Mouse (Mus musculus): ENCODE measurements around the gene Rnf123. TPM values are rescaled to one million over a fixed set of nuclear protein-coding genes. Genes with fewer than 3 reads are reported as not detected.

Rnf123 gene
- polyA plus RNA-seq, 2 experiments from 2014 or later: 49.9 to 75.8 TPM

GRCm38 (mm10) chr9:108058291-108058690, 24.9 kb downstream of the Rnf123 start:
- no peak for ATAC-seq

DNA sequence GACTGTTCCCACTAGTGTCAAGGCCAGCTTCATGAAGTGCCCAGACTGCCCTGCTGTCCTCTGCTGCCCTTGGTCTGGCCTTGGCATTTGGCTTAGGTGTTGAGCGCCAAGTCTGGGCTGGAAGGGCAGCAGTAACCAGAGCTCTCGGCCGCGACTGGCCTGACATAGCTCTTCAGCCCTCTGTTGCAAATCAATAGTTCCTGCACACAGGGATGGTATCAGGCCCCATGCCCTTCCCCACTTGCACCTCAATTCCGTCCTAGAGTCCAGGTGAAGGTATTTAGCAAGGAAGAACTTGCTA, 25.9 kb downstream of the Rnf123 start:
- ATAC-seq: no peak

- ATAC-seq: no peak
These were observed 26.5 kb downstream of the Rnf123 start for GRCm38 (mm10) chr9:108056361-108057261.

- ATAC-seq: no peak
These were observed 27.4 kb downstream of the Rnf123 start for GRCm38 (mm10) chr9:108055661-108056237.

DNA sequence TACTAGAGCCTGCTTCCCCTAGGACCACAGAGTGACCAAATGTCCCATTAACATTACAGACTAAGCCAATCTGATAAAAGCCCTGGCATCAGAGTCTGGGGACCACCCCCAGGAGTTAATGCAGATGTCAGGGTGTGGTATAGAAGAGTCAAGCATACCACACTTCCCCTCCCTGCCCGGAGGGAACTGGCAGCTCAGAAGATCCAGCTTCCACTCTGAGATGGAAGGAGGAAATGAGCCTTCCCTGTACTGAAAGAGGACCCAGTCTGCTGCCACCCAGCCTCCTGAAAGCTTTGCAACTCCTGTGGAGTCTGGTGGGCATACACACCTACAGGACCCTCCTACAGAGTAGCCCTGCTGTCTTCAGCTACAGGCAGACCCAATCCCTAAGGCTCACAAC, 28.1 kb downstream of the Rnf123 start:
- ATAC-seq: no peak

- no peak for ATAC-seq
These were observed 28.7 kb downstream of the Rnf123 start for GRCm38 (mm10) chr9:108054331-108055040.

DNA sequence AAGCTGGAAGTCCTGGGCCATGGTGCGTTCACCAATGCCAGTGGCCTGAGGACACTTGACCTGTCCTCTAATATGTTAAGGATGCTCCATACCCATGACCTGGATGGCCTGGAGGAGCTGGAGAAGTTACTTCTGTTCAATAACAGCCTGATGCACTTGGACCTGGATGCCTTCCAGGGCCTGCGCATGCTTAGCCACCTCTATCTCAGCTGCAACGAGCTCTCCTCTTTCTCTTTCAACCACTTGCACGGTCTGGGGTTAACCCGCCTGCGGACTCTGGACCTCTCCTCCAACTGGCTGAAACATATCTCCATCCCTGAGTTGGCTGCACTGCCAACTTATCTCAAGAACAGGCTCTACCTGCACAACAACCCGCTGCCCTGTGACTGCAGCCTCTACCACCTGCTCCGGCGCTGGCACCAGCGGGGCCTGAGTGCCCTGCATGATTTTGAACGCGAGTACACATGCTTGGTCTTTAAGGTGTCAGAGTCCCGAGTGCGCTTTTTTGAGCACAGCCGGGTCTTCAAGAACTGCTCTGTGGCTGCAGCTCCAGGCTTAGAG, 29.4 kb downstream of the Rnf123 start:
- no peak for ATAC-seq

- peak; percentile 54 for ATAC-seq
These were observed 30.1 kb downstream of the Rnf123 start, which contains the start of gene Amigo3 for GRCm38 (mm10) chr9:108052885-108053664. Amigo3 (plus strand) TSS chr9:108053159.

DNA sequence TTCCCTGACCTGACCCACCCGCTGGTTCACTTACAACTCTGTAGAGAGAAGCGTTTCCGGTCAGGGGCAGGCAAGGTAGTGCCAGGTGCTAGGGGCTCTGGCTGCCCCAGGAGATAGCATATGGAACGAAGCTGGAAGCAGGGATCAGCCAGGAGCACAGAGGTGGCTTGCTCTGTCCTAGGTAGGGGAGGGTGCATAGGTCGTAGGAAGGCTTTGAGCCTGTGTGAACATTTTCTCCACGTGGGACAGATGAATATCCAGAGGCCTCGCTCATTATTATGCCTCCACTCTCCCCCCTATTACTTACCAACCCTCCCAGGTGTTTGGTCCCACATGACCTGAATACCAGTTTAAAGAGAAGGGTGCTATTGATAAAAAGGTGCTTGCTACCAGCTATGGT, 30.7 kb downstream of the Rnf123 start:
- ATAC-seq: no peak

GRCm38 (mm10) chr9:108051931-108052220, 31.3 kb downstream of the Rnf123 start:
- no peak for ATAC-seq

DNA sequence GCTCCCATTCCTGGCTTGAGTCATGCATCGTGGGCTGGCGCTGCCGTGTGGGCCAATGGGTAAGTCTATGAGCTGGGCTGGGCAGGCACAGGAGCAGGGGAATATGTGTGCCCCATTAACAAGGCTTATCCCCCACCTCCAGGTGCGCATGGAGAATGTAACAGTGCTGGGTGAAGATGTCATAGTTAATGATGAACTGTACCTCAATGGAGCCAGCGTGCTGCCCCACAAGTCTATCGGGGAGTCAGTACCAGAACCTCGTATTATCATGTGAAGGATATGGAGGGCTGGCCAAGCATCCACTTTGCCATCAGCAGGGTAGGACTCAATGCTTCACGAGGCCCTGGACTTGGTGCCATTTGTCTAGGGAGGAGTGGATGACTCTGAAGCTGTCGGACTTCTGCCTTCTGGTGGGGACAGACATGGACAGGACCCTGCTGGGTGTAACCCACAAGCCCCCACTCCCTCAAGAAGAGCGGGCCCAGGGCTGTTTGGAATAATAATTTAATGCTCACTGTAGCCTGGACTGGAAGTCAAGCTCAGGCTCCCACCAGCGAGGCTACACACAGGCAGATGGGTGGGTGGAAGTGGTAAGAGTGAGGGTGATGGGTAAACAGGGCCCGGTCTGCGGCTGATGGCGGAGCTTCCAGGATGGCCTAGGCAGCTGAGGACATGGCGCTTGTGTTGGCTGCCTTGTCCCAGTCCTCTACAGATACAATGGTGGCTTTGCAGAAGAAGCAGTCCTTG, 31.8 kb downstream of the Rnf123 start:
- no peak for ATAC-seq

DNA sequence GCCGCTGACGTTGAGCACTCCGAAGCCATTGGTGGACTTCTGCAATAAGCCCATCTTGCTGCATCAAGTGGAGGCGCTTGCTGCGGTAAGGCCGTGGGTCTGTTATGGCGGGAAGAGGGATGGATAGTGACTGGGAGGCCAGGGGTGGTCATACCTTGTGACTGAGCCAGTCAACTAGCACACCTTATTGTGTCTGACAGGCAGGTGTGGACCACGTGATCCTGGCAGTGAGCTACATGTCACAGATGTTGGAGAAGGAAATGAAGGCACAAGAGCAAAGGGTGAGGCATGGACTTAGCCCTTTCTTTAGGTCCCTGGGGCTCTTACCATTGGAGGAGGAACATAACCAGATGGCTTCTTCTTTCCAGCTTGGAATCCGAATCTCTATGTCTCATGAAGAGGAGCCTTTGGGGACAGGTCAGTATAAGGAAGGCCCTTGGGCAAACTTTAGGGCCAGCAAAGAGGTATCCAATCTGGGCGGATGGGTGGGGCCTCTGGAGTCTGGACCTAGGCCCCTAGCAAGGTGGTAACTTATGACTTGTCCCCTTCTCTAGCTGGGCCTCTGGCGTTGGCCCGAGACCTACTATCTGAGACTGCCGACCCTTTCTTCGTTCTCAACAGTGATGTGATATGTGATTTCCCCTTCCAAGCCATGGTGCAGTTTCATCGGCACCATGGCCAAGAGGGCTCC, 33.4 kb downstream of the Rnf123 start:
- ATAC-seq: no peak

GRCm38 (mm10) chr9:108049016-108049455, 34.1 kb downstream of the Rnf123 start, which contains the start of gene Gmppb:
Gmppb (plus strand) TSS chr9:108049242.
- peak; percentile 93 for ATAC-seq

GRCm38 (mm10) chr9:108048566-108048955, 34.6 kb downstream of the Rnf123 start:
- ATAC-seq: no peak

GRCm38 (mm10) chr9:108047601-108048565, 35.3 kb downstream of the Rnf123 start:
- no peak for ATAC-seq

DNA sequence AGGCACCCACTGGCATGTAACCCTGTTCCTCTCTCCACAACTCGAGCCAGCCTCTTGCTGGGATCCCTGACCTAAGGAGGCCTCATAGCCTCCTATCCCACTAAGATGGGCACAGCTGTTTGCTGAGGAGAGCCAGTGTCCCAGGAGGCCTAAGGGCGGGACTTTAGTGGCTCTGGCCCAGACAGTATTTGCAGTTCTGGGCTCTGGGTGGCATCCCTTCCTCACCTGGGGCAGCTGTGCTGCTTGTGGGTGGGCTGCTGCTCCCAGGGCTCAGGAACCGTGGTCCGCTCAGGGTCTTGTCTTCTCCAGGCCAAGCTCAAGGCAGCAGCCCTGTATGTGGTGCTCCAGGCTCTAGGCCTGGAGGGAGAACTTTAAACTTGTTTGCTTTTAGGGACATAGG, 36.6 kb downstream of the Rnf123 start:
- ATAC-seq: no peak

GRCm38 (mm10) chr9:108044751-108045492, 38.2 kb downstream of the Rnf123 start:
- no peak for ATAC-seq

GRCm38 (mm10) chr9:108035331-108036156, 47.6 kb downstream of the Rnf123 start:
- peak; percentile 81 for ATAC-seq
